Mouse (Mus musculus) gastrocnemius, postnatal 25 days (tissue): ENCODE data around the gene Isoc2b. TPM values are rescaled to one million over a fixed set of nuclear protein-coding genes. Genes with fewer than 3 reads are reported as not detected.
A peak's percentile ranks its signal among the peaks of the same experiment; 100 is the strongest.
"Not testable (repeated sequence)": the region's sequence is repeated elsewhere in the genome, so short reads cannot be mapped to it uniquely, and the experiment has no call there.

Experiments
- DNase-seq: peaks from one replicate; pipeline ENCODE4 v3.0.0; 2022
- long read RNA-seq, 2 experiments: library from polyadenylated mRNA; stranded (forward); transcript quantifications; one replicate each; pipeline ENCODE4 v2.0.0; 2021
- total RNA-seq, 2 experiments: library from RNA; stranded (reverse); gene quantifications; 1 replicate in 1 of 2; 2 replicates in 1 of 2; pipeline ENCODE4 v1.2.3; 2021

The Isoc2b gene
- 1 to 10 TPM; 4.3 to 4.5 TPM for total RNA-seq
- long read RNA-seq, experiment 1, partial matches to known transcripts, result 0 of 6 reads
- long read RNA-seq, experiment 1, other reads (novel, unspliced or antisense), result 3 of 6 reads
- long read RNA-seq, experiment 2, transcript Isoc2b-201 (6 exons, 1,080 nt), result major isoform, 6 of 8 reads
- long read RNA-seq, experiment 2, partial matches to known transcripts, result 0 of 8 reads
- long read RNA-seq, experiment 2, other reads (novel, unspliced or antisense), result 2 of 8 reads

- no peak for DNase-seq
Measured at GRCm38 (mm10) chr7:4870133-4870532, at the start of gene Isoc2b. TSS of gene Isoc2b (minus strand) at chr7:4870258.

- no peak for DNase-seq
Measured at GRCm38 (mm10) chr7:4919096-4919495, 49.0 kb upstream of the Isoc2b start.

GRCm38 (mm10) chr7:4918681-4919080, 48.6 kb upstream of the Isoc2b start:
- DNase-seq, result no peak

DNA sequence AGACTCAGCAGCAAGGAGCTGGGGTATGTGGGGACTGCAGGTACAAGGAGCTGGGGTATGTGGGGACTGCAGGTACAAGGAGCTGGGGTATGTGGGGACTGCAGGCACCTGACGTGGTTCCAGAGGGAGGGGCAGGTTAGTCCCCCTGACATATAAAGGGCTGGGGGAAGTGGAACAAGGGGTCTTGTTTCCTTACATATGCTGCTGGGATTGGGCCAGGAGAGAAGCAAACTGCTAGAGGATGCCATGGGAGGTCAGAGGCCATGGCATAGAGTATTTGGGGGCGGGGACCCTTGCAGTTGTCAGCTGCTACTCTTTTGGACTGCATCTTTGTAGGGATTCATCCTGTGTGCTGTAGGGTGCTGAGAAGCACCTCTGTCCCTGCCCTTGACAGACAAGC, 47.4 kb upstream of the Isoc2b start:
- no peak for DNase-seq

DNA sequence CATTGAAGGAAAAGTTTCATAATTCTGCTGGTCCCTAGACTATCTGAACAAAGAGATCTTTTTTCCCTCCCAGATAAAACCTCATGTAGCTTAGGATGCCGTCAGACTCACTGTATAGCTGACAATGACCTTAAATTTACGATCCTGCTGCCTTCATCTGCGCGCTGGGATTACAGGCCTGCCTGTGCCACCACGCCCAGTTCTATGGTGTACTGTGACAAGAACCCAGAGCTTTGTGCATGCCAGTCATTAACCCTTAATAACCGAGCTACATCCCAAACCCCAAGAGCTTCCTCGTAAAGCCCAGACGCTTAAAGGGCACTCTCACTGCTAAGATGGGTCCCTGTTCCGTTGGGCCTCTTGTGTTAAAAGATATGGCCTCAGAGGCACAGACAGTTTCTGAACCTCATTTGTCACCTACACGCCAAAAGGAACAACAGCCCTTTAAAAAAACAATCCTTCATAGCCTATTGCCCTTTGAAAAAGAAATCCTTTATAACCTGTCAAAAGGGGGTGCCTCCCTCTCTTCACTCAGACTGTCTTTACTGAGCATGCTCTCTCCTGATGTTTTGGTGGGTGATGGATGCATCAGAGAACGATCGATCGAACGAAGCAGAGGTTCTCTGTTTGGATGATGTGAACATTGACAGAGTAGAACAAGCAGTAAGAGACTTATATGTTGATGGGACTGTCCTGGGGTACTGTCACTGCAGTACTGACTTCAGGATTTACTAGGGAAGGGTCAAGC, 45.8 kb upstream of the Isoc2b start:
- DNase-seq, result no peak

DNA sequence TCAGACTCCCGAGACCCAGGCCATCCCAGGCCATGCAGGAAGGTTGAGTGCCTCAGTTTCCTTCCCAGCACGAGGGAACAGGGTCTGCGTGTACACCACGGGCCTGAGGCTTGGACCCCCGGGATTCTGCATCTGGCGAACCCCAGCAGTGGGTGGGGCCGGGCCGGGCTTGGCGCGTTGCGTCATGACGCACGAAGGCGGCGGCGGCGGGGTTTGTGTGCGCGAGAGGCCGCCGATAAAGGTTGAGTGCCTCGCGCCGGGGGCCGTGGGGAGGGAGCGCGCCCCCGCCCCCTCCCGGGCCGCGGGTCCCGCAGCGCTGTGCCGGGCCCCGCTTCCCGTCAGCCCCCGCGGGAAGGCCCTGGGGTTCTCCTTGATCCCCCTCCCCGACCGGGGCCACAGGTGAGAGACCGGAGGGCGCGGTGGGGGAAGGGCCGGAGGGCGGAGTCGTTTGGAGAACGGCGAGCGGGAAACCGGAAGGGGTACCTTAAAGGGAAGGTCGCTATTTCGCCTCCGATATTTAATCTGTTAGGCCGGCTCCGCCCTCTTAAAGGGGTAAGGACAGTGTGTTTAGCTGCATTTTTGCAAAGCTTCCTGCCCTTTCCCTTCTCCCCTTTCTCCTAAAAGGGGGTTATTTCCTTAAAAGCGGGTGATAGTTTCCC, 45.1 kb upstream of the Isoc2b start, which contains the start of gene Zfp628:
Gene Zfp628, plus strand, starts transcription at position 211 of the 659 bp plus-strand sequence.
- DNase-seq, result peak; percentile 92

DNA sequence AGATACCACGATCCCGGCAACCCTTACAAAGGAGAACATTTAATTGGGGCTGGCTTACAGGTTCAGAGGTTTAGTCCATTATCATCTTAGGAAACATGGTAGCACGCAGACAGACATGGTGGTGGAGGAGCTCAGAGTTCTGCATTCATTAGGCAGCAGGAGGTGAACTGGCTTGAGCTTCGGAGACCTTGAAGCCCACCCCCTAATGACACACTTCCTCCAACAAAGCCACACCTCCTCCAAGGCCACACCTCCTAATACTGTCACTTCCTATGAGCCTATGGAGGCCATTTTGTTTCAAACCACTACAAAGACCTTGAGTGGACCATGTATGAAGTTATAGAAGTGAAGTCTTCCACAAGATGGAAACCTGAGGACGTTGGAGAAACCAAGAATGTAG, 42.2 kb upstream of the Isoc2b start:
- DNase-seq, result no peak

DNA sequence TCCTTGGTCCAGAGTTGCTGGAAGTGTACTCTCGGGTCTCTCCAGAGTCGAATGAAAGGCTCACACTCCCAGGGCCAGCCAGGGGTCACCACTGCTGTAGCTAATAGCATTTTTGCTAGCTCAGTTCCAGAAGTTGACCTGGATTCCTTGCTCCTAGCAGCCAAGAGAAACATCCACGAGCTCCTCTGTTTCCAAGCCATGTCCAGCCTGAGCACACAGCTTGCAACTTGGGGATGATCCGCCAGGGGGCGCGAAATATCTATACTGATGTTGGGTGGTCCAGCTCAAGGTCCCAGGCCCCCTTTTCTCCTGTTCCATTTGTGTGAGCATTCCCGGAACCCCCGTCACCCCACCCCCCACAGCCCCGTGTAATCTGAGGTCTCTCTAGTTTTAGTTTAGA, 41.5 kb upstream of the Isoc2b start:
- DNase-seq, result no peak

GRCm38 (mm10) chr7:4906466-4906950, 36.5 kb upstream of the Isoc2b start, which contains the start of gene Gm36210:
TSS of gene Gm36210 (minus strand) at chr7:4906516.
- DNase-seq, result no peak

DNA sequence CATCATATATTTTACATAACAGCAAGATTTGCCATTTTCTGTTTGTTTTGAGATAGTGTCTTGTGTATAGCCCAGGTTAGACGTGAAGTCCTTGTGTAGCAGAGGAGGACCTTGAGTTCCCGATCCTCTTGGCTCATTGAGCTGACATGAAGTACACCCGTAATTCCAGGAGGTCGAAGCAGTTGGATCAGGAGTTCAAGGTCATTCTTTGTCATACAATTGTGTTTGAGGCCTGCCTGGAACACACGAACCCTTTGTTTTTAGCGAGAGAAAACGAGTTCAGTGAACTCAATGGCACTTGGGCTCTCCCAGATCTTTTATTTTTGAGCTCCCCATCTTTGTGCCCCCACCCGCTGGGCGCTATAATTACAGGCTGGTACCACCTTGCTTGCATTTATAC, 32.3 kb upstream of the Isoc2b start:
- DNase-seq, result no peak

- DNase-seq, result no peak
Measured at GRCm38 (mm10) chr7:4901171-4901570, 31.1 kb upstream of the Isoc2b start.

- no peak for DNase-seq
Measured at GRCm38 (mm10) chr7:4900523-4900851, 30.4 kb upstream of the Isoc2b start.

- DNase-seq, result no peak
Measured at GRCm38 (mm10) chr7:4899649-4900522, 29.8 kb upstream of the Isoc2b start.

DNA sequence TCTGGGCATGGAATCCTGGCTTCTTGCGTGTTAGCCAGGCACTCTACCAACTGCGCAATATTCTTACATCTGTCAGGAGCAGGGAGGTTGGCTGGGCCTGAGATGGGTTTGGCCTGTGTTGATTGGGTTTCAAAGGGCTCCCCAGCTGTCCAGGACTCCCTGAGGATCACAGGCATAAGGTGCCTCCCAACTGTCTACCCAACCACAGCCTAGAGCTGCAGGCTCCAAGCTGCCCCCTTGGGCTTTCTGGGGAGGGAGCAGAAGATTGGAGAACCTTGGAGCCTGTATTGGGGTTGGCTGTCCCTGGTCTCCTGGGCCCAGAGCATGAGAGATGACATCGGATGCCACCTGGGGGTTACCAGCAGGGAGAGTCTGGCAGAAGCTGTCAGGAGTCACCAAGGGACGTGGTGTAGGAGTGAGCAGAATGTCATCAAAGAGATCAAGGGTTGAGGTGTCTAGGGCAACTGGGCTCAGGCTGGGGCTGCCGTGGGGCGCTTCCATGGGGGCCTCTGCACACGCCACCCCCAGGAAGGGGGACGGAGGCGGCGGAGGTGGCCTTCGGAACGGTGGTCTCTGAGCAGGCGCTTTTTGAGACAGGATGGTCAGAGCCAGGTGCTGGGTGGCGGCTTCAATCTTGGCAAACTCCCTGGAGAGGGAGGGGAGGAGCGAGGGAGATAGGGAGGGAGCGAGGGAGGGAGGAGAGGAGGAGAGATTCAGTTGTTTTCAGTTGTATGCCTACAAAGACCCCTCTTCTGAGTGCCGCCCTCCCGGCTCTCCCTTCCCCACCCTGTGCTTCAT, 29.0 kb upstream of the Isoc2b start:
- no peak for DNase-seq

- no peak for DNase-seq
Measured at GRCm38 (mm10) chr7:4895186-4895585, 25.1 kb upstream of the Isoc2b start.

- DNase-seq, result no peak
Measured at GRCm38 (mm10) chr7:4886680-4887079, 16.6 kb upstream of the Isoc2b start.

DNA sequence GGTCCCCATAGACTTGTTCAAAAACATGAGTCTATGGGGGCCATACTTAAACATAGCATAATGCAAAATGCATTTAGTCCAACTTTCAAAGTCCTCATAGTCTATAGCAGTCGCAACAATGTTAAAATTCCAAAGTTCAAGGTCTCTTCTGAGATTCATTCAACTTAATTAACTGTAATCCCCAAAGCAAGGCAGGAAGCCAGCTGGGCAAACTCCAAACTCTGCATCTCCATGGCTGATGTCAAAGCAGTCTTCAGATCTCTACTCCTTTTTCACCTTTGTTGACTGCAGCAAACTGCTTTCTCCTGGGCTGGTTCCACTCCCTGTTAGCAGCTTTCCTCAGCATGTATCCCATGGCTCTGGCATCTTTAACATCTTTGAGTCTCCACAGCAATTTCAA, 9.0 kb upstream of the Isoc2b start:
- not testable (repeated sequence) for DNase-seq

DNA sequence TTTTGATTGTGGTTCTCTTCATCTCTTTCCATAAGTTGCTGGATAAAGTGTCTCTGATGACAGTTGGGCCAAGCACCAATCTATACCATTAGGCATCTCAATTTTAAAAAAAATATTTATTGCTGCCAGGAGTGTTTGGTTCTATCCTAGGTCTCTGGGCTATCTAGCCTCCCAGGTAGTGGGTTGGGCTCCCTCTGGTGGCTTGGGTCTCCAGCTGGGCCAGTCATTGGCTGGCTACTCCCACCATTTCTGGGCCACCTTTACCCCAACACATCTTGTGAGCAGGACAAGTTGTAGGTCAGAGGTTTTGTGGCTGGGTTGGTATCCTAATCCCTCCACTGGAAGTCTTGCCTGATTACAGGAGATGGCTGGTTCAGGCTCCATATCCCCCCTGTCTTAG, 8.1 kb upstream of the Isoc2b start:
- no peak for DNase-seq

DNA sequence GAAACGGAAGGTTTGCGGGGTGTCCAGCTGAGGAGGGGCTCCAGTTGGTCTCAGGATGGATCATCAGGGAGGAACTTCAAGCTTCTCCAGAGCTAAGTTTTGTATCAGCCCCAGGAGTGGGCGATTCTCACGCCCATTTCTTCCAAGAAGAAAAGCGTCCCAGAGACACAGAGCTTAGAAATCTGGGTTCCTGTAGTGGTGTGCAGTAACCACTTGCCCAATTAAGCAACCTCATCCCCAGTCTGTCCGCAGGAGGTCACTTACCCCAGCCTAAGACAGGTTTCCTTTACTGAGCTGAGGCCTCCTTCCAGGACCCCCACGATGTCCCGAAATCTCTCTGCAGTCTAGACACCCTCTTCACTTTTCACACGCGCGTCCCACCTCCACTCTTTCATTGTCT, 7.2 kb upstream of the Isoc2b start:
- DNase-seq, result no peak

- DNase-seq, result peak; percentile 93
Measured at GRCm38 (mm10) chr7:4876753-4877221, 6.7 kb upstream of the Isoc2b start, which contains the start of gene Isoc2a. TSS of gene Isoc2a (plus strand) at chr7:4877153.

- DNase-seq, result no peak
Measured at GRCm38 (mm10) chr7:4866631-4867180, 3.4 kb downstream of the Isoc2b start.
